Mouse (Mus musculus) cerebellum, postnatal 25 days (tissue): Measurements from ENCODE around the gene Rps2.

Experiments
- DNase-seq, 2 experiments: peaks; one replicate each; pipeline ENCODE4 v3.0.0; 2021; ENCODE audit warnings: mixed read lengths in 2 of 2

Gene Rps2

DNA sequence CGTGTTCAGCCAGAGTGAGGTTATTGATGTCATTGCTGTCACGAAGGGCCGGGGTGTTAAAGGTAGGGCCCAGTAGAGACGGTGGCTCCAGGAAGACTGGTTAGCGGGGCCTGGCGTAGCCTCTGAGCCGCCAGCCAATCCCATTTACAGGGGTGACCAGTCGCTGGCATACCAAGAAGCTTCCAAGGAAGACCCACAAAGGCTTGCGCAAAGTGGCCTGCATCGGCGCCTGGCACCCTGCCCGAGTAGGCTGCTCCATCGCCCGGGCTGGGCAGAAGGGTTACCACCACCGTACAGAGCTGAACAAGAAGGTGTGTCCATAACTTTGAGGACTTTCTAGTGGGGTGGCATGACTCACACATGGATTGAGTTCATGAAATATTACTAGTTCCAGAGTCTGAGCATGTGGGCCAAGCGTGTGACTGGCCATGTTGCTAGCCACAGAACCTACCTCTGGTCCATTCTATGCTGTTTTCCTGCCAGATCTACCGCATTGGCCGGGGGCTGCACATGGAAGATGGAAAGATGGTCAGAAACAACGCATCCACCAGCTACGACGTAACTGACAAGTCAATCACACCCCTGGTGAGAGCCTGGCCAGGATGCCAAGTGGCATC, 15.6 kb downstream of the Rps2 start:
- DNase-seq, result peak in 1 of 2 experiments; percentile 29

- no peak for DNase-seq
Measured at GRCm38 (mm10) chr17:24734513-24734912, 16.6 kb downstream of the Rps2 start.

DNA sequence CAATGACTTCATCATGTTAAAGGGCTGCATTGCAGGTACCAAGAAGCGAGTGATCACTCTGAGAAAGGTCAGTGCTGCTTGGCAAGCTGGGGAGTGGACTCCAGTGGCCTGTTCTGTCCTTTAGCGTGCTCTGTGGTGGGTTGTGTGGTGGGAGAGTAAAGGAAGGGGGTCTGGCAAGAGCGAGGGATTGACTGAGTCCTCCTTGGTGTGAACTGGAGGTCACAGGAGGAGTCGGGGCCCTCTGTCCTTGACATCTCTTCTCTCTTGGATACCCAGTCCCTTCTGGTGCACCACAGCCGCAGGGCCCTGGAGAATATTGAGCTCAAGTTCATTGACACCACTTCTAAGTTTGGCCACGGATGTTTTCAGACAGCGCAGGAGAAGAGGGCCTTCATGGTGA, 17.5 kb downstream of the Rps2 start:
- DNase-seq, result no peak

DNA sequence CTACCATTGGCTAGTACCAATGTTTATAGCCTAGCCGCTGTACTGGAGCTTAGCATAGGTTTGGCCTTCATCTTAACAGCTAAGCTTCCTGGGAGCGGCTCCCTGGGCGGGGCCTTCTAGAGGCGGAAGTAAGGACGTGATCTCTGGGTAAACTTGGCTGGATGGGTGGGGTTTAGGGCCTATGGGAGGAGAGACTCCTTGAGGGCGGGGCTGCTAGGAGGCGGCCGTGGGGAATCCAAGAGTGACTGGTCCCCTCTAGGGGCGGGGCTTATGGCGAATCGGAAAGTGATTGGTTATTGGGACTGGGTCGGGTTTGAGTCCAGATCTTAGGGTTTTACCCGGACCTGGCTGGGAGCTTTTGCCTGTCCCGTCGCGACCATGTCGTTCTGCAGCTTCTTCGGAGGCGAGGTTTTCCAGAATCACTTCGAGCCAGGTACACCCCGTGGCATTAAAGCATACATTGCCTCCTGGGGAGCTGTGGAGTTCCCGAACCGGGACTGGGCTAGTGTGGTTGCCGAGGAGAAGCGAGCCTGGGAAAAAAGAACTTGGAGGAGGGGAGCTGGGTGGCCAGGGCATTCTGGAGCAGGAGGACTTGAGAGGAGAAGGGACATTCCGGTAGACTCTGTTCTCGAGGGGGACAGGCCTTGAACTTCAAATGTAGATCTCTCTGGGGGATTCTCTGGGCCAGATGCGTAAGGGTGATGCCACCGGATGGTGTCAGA, 18.6 kb downstream of the Rps2 start, which contains the start of gene Msrb1:
Gene Msrb1, plus strand, starts transcription at position 313 of the 722 bp plus-strand sequence.
- peak; percentile 89 to 94 for DNase-seq

DNA sequence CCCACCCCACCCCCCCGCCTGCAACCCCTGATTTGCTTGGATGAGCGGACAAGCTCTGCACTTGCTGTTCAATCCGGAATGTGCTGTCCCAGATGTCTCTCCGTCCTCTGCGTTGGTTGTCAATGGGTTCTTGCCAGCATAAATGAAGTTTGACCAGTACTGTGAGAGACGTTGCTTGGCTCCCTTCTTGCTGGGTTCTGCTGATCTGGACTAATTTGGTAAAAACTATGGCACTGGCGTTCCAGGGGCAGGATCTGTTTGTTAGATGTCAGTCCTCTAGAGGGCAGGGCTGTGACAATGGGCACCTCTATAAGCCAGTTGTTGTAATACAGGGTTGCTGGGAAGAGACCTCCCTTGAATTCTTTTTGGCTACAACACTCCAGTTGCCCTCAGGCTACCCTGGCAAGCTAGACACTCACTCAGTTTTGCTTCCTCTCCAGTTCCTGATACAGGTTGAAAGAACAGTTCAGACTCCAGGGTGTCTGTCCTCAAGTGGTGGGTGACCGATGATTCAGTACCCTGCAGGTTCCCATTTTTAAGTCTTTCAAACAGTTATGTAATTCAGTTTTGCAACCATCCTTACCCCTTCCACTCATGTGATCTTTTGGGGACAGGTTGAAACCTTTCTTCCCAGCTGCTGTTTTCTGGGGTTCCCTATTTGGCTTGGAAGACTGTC, 19.4 kb downstream of the Rps2 start:
- DNase-seq, result no peak

DNA sequence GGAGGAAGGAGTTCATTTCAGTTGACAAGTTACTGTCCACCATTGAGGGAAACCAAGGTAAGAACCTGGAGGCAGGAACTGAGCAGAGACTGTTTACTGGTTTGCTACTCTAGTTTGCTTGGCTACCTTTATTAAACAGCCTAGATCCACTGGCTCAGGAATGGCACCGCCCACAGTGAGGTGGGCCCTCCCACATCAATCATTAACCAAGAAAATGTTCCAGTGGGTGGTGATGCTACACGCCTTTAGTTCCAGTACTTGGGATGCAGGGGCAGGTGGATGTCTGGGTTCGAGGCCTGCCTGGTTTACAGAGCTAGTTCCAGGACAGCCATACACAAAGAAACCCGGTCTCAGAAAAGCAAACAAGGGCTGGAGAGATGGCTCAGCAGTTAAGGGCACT, 20.3 kb downstream of the Rps2 start:
- no peak for DNase-seq

GRCm38 (mm10) chr17:24739926-24740325, 22.0 kb downstream of the Rps2 start:
- no peak for DNase-seq

- DNase-seq, result no peak
Measured at GRCm38 (mm10) chr17:24742307-24742706, 24.4 kb downstream of the Rps2 start.

DNA sequence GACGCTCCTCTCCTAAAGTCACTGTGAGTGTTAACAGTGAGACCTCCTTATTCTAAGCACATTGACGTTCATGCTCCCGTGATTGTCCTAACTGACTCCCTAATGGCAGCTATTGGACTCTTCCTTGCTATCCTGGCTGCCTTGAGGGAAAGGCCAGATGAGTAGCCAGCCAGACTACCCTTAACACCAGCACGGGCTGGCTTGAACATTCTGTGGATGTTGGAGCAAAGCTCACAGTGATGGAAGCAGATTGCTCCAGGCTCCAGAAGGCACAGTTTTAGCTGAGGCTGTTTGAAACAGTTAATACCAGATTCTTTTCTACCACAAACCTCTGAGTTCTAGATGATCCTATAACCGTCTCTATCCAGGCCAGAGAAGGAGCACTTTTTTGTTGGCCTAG, 26.0 kb downstream of the Rps2 start:
- no peak for DNase-seq

DNA sequence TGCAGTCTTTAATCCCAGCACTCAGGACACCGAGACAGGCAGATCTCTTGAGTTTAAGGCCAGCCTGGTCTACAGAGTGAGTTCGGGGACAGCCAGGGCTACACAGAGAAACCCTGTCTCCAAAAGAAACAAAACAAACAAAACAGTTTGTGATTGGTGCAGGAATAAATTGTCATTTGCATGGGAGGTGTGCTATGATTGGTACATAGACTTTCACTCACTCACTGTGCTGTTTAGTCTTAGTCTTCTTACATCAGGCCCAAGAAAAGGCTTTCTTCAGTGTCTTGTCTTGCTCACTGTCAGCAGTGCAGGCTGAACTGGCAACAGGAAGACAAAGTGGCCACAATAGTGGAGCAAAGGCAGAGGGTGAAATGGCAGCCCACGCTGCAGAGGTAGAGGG, 26.5 kb downstream of the Rps2 start:
- no peak for DNase-seq

GRCm38 (mm10) chr17:24745526-24746497, 27.9 kb downstream of the Rps2 start:
- peak; percentile 61 to 83 for DNase-seq

DNA sequence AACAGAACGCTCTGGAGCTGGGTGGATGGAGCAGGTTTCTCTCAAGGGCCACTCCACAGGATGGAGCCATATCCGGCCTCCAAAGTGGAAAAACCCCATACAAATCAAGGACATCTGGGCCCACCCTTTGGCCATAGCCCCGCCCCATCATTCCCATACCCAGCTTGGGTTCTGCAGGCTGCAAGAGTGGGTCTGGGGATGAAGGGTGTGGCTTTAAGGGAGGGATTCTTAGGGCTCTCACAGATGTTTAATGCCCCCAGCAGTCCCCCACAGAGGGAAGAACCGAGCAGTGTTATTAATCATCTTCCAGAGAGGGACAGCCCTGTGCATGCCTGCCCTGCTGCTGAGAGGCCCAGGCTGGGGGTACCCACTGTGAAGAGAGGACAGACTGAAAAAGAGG, 29.1 kb downstream of the Rps2 start:
- no peak for DNase-seq

GRCm38 (mm10) chr17:24751528-24751927, 33.6 kb downstream of the Rps2 start:
- DNase-seq, result no peak

DNA sequence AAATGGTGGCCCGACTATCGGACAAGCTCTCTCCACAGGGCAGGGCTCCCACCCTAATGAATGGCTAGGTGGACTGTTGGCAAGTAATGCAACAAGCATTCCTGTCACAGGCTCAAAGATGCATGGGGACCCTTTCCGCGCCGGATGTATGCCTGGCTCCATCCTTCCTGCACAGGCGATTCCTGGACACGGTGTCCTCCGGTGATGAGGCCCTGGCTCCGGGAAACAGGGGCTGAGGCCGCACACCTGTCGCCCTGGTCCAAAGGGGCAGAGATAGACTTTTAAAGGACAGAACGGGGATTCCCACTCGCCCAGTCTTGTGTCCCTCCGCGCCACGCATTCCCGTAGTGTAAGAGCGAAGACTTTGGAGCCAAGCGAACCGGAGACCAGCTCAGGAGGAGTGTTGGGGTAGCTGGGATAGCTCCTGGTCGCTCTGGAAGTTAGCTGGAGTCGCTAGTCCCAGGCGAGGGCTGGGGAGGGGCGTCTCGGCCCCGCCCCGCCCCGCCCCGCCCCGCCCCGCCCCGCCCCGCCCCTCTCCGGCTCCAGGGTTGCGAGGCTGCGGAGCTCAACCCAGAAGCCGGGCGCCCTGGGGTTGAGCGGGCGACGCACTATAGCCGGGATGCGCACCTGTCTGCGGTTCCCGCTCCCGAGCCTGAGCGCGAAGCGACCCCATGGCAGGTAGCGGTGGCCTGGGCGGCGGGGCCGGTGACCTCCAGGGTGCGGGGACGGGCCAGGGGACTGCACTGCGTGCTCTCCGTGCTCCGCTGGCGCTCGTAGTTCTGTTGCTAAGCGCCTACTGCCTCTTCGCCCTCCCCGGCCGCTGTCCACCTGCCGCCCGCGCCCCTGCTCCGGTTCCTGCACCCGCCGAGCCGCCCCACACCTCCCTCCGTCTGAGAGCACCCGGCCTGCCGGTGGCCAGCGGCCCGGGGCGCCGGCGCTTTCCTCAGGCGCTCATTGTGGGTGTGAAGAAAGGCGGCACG, 34.8 kb downstream of the Rps2 start, which contains the start of gene Hs3st6:
Gene Hs3st6, plus strand, starts transcription at position 574 of the 980 bp plus-strand sequence.
- peak in 1 of 2 experiments; percentile 15 for DNase-seq

- no peak for DNase-seq
Measured at GRCm38 (mm10) chr17:24757394-24757793, 39.5 kb downstream of the Rps2 start.

DNA sequence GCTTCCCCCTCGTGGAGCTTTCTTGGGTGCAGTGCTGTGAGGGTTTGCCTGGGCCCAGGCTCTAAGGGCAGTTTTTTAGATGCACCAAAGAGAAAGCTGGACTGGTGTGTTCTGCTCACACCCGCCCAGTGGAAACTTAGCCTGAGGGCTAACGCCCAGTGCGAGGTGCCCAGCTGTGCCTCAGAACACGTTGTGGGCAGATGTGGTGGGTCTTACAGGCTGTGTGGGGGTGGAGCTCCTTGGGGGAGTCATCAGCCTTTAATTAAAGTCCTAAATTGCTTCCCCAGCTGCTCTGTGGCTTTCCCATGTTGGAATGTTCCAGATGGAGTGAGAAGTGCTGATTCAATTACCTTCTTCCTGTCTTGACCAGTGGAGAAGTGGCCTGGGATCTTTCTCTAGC, 43.2 kb downstream of the Rps2 start:
- no peak for DNase-seq

DNA sequence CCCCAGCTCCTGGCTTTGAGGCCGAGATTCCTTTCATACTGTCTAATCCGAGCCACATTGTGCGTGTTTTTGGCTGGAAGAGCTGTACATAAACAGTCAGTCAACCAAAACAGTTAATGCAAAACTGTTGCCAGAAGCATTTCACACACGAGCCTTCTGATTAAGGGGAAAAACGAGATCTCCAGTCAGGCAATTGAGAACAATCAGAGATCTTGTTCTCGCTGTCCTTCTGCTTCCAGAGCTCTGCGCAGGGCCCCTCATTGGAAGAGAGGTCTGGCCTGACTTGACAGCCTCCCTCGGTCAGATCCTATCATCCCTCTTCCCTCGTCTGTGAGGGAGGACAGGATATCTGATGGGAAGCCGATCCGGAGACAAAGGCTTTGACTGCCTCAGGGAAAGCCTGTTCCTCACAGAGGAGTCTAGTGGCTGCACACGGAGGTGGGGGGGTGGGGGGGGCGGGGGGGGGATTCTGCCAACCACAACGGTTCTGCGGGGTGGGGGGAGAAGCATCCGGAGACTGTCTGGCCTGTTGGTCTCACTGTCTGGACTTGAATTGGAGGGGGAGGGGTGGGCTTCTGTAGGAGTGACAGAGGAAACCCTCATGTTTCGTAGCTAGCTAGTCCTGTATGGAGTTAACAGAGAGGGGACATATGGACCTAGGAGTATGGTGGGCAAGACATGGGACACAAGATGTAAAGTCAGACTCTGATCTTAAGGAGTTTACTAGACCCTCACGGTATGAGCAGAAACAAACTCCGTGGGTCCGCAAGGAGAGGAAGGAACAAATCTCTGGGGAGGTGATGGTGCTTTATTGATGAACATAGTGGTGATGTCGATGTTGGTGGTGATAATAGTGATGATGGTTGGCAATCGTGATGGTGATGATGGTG, 47.3 kb downstream of the Rps2 start:
- DNase-seq, result no peak

GRCm38 (mm10) chr17:24766266-24766875, 48.5 kb downstream of the Rps2 start:
- no peak for DNase-seq

GRCm38 (mm10) chr17:24769146-24769545, 51.2 kb downstream of the Rps2 start:
- no peak for DNase-seq
